Mouse (Mus musculus) c-Kit-positive CD71-positive TER-119-negative erythroid progenitor cells, embryonic 14.5 days (primary cell): Measurements from ENCODE around the gene Cenpo.
"Not testable (repeated sequence)": the region's sequence is repeated elsewhere in the genome, so short reads cannot be mapped to it uniquely, and the experiment has no call there.

ENCODE experiments used
- DNase-seq: peaks from one replicate; pipeline ENCODE4 v3.0.0-alpha.2; 2013; ENCODE audit warnings: low read depth

Gene Cenpo

GRCm38 (mm10) chr12:4233572-4234508, at the start of gene Cenpo, which contains the start of gene Ptrhd1:
TSS of gene Cenpo (minus strand) at chr12:4234294.
TSS of gene Ptrhd1 (plus strand) at chr12:4234027.
- DNase-seq = peak; percentile 88

- no peak for DNase-seq
Measured at GRCm38 (mm10) chr12:4279878-4280277, 45.8 kb upstream of the Cenpo start.

- DNase-seq = no peak
Measured at GRCm38 (mm10) chr12:4278978-4279755, 45.1 kb upstream of the Cenpo start.

- no peak for DNase-seq
Measured at GRCm38 (mm10) chr12:4271078-4271477, 37.0 kb upstream of the Cenpo start.

- DNase-seq = no peak
Measured at GRCm38 (mm10) chr12:4267765-4268164, 33.7 kb upstream of the Cenpo start.

- peak; percentile 73 for DNase-seq
Measured at GRCm38 (mm10) chr12:4252742-4253655, 18.9 kb upstream of the Cenpo start.

- no peak for DNase-seq
Measured at GRCm38 (mm10) chr12:4249786-4250185, 15.7 kb upstream of the Cenpo start.

- no peak for DNase-seq
Measured at GRCm38 (mm10) chr12:4245742-4246141, 11.6 kb upstream of the Cenpo start.

GRCm38 (mm10) chr12:4243805-4244204, 9.7 kb upstream of the Cenpo start:
- no peak for DNase-seq

GRCm38 (mm10) chr12:4240281-4240680, 6.2 kb upstream of the Cenpo start:
- not testable (repeated sequence) for DNase-seq

GRCm38 (mm10) chr12:4237481-4237880, 3.4 kb upstream of the Cenpo start:
- no peak for DNase-seq

- DNase-seq = no peak
Measured at GRCm38 (mm10) chr12:4232777-4233176, 1.3 kb downstream of the Cenpo start.

- no peak for DNase-seq
Measured at GRCm38 (mm10) chr12:4230156-4230555, 3.9 kb downstream of the Cenpo start.

GRCm38 (mm10) chr12:4212908-4213307, 21.2 kb downstream of the Cenpo start:
- DNase-seq = no peak

- no peak for DNase-seq
Measured at GRCm38 (mm10) chr12:4211174-4211573, 22.9 kb downstream of the Cenpo start.

GRCm38 (mm10) chr12:4209196-4209595, 24.9 kb downstream of the Cenpo start:
- DNase-seq = no peak

- no peak for DNase-seq
Measured at GRCm38 (mm10) chr12:4208405-4209133, 25.5 kb downstream of the Cenpo start.

GRCm38 (mm10) chr12:4206106-4206505, 28.0 kb downstream of the Cenpo start:
- no peak for DNase-seq

- no peak for DNase-seq
Measured at GRCm38 (mm10) chr12:4202206-4202605, 31.9 kb downstream of the Cenpo start.

GRCm38 (mm10) chr12:4201454-4202200, 32.5 kb downstream of the Cenpo start:
- no peak for DNase-seq
